Mouse (Mus musculus) neural tube, embryonic 15.5 days (tissue): ENCODE measurements around the gene Zfp169. TPM values are rescaled to one million over a fixed set of nuclear protein-coding genes. Genes with fewer than 3 reads are reported as not detected.

Source experiments
- ATAC-seq: fragments of 200-750 bp; cut with Nextera tagmentation; 2 replicates; pipeline ENCODE4 v1.8.0; 2017; ENCODE audit warnings: mild to moderate bottlenecking, moderate TSS enrichment, moderate library complexity; ENCODE audit not compliant: low FRiP score
- H3K27ac ChIP-seq: fragments of 300-500 bp; sonication (generic); replicated peaks from 2 replicates; pipeline ENCODE4 v1.5.1; 2015; ENCODE audit warnings: mild to moderate bottlenecking, inconsistent platforms
- H3K27me3 ChIP-seq: fragments of 300-500 bp; sonication (generic); replicated peaks from 2 replicates; pipeline ENCODE4 v1.6.1; 2015; ENCODE audit warnings: inconsistent platforms
- H3K36me3 ChIP-seq: fragments of 300-500 bp; sonication (generic); 2 replicates; pipeline ENCODE4 v1.6.1; 2015; ENCODE audit warnings: inconsistent platforms
- H3K4me1 ChIP-seq: fragments of 300-500 bp; sonication (generic); 2 replicates; pipeline ENCODE4 v1.6.1; 2015; ENCODE audit warnings: inconsistent platforms
- H3K4me2 ChIP-seq: fragments of 300-500 bp; sonication (generic); 2 replicates; pipeline ENCODE4 v1.6.1; 2015; ENCODE audit warnings: inconsistent platforms, mild to moderate bottlenecking, moderate library complexity
- H3K4me3 ChIP-seq: fragments of 300-500 bp; sonication (generic); replicated peaks from 2 replicates; pipeline ENCODE4 v1.5.1; 2015; ENCODE audit warnings: mild to moderate bottlenecking, inconsistent platforms
- H3K9ac ChIP-seq: fragments of 300-500 bp; sonication (generic); replicated peaks from 2 replicates; pipeline ENCODE4 v1.6.1; 2015; ENCODE audit warnings: mild to moderate bottlenecking, inconsistent platforms
- H3K9me3 ChIP-seq: fragments of 300-500 bp; sonication (generic); replicated peaks from 2 replicates; pipeline ENCODE4 v1.6.1; 2016; ENCODE audit warnings: inconsistent platforms
- WGBS: fragments of 180-500 bp; shearing (Covaris S2); methylation state at CpG from one replicate; pipeline ENCODE4 v1.1.7; 2015; ENCODE audit warnings: mixed read lengths; 5-methylcytosine and 5-hydroxymethylcytosine counted together
- polyA plus RNA-seq: library from polyadenylated mRNA; unstranded; fragments of >200 nt; fragmentation: Nextera tagmentation; extraction: Ambion mirVana; gene quantifications from 2 replicates; pipeline ENCODE4 v1.2.1, GENCODE M21; 2015

Zfp169 gene
- polyA plus RNA-seq = 4.8 and 4.9 TPM in 2 replicates

DNA sequence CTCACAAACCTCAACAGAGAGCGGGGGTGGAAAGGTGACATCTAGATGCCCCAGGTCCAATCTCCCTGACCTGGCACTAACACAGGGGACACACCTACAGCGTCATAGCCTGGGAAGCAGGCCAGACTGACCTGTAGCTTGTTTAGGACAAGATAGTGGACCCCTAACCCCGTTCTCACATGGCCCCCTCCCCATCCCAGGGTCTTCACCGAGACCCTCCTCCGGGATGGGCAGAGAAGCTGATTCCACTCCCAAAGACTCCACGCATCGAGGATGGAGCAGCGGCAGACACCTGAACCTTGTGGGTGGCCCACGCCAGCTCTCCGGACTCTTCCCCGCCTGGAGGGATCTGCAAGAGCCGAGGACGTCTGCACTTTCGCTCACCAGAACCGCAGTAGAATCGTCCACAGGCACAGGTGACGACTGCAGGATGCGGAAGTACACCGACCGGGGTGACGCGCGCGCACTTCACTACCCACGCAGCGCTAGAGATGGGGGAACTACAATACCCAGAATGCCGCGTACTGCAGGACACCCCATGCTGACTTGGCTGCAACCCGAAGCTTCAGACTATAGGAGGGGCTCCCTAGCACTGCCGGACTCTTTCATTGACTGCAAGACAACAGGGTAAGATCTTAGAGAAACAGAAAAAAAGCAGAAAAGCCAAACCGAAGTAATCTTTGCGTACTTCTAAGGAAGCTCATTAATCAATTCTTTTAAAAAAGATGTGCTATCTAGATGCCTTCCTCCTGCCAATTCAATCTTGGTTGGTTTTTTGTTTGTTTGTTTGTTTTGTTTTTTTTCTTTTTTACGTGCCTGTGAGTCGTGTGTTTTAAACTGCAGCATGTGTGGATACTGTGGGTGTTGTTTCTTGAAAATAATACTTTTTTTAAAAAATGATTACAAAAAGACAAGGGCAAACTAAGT, at the start of gene Zfp169, which contains the start of gene A830005F24Rik:
TSS of gene Zfp169 (minus strand) at position 449 of the 927 bp plus-strand sequence.
TSS of gene A830005F24Rik (plus strand) at position 568 of the 927 bp plus-strand sequence.
- Histone ChIP-seq H3K9me3 (no peaks in the 10 kb centered on the region), H3K4me3 (peak within 1 kb of the TSS; percentile 90), H3K27ac (peak within 1 kb of the TSS; percentile 75), H3K36me3 (no peaks in the 10 kb centered on the region), H3K27me3 (no peaks in the 10 kb centered on the region), H3K4me1 (peaks cover 14% of the 10 kb centered on the region), H3K9ac (peak within 1 kb of the TSS; percentile 84), H3K4me2 (peak within 1 kb of the TSS; percentile 88)
- 1% methylated on average over 34 of the region's 34 CpGs for WGBS
- ATAC-seq = peak; percentile 98

DNA sequence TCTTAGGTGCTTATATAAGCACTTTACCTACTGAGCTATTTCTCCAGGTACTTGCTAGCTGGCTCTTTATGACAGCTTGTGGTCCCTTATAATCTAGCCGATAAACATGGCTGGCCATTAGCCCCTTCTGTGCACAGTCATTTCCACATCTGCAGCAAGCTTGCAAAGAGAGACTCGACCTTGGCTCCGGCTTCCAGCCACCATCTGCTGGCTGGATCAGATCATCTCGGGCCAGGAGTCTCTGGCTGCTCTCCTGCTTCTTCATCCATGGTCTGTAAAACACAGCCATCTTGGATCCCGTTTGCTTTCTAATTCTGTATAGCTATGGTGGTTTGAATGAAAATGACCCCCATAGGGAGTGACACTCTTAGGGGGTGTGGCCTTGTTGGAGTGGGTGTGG, 49.1 kb upstream of the Zfp169 start:
- Histone ChIP-seq H3K4me3 (no peak overlapping the region), H3K36me3 (no peaks in the 10 kb centered on the region), H3K4me2 (no peak overlapping the region), H3K9me3 (no peaks in the 10 kb centered on the region), H3K9ac (no peak overlapping the region), H3K27ac (no peak overlapping the region), H3K4me1 (peaks cover 7% of the 10 kb centered on the region), H3K27me3 (no peaks in the 10 kb centered on the region)
- no peak for ATAC-seq
- WGBS = 84% methylated on average over 5 of the region's 5 CpGs

DNA sequence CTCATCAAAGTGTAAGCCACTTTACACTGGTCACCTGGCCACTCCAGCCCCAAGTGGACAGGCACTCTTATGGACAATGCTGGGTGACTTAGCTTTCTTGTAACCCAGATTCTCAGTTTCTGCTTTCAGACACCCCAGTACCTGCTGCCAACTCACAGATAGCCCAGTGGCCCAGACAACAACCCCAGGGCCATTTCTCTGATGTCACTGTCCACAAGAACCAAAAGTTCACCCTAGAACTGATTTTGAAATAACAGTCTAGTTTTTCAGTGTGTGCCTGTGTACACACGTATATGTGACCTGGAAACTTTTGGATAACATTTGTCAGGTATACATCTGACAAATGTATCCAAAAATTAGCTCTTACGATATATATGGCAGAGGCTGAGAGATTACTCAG, 48.2 kb upstream of the Zfp169 start:
- WGBS = 95% methylated on average over 2 of the region's 2 CpGs
- Histone ChIP-seq H3K36me3 (no peaks in the 10 kb centered on the region), H3K27ac (no peak overlapping the region), H3K4me2 (no peak overlapping the region), H3K9ac (no peak overlapping the region), H3K4me3 (no peak overlapping the region), H3K27me3 (no peaks in the 10 kb centered on the region), H3K9me3 (no peaks in the 10 kb centered on the region), H3K4me1 (peaks cover 6% of the 10 kb centered on the region)
- ATAC-seq = no peak

DNA sequence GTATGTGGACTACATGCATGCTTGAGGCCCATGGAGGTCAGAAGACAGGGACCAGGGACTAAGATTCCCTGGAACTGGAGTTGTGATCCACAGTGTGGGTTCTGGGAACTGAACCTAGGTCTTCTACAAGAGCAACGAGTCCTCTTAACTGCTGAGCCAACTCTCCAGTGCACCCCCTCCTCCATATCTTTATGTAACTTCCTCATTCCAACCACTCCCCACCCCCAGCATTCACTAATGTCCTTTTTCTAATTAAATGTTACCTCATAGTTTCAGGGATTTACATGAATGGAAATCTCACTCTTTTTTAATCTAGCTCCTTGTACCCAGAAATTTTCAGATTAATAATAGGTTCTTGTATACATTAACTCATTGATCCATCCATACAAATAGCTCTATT, 42.7 kb upstream of the Zfp169 start:
- H3K36me3 ChIP-seq = no peaks in the 10 kb centered on the region

DNA sequence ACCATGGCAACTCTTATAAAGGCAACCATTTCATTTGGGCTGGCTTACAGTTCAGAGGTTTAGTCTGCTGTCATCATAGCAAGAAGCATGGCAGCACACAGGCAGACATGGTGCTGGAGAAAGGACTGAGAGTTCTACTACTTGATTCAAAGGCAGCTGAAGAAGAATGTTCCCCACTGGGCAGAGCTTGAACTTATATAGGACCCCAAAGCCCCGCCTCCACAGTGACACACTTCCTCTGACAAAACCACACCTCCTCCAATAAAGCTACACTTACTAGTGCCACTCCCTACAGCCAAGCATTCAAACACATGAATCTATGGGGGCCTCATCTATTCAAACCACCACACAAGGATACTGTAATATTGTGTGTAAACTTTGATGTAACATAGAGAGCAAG, 41.3 kb upstream of the Zfp169 start:
- peaks cover 22% of the 10 kb centered on the region for H3K4me1 ChIP-seq
- no peak overlapping the region for H3K4me3 ChIP-seq
- no peak for ATAC-seq
- H3K36me3 ChIP-seq = no peaks in the 10 kb centered on the region
- no peak overlapping the region for H3K4me2 ChIP-seq
- no peaks in the 10 kb centered on the region for H3K27me3 ChIP-seq
- H3K9me3 ChIP-seq = no peaks in the 10 kb centered on the region
- 92% methylated on average over 1 of the region's 1 CpGs for WGBS
- no peak overlapping the region for H3K9ac ChIP-seq
- H3K27ac ChIP-seq = 0 out of 2 replicates have a peak overlapping the region, but pooled peaks have one; percentile 28

More for the DNA sequence above, 42.7 kb upstream of the Zfp169 start:
- no peaks in the 10 kb centered on the region for H3K9me3 ChIP-seq
- no peak for ATAC-seq
- H3K4me2 ChIP-seq = no peak overlapping the region
- peaks cover 22% of the 10 kb centered on the region for H3K4me1 ChIP-seq
- no peak overlapping the region for H3K4me3 ChIP-seq
- H3K9ac ChIP-seq = no peak overlapping the region
- no peaks in the 10 kb centered on the region for H3K27me3 ChIP-seq
- no peak overlapping the region for H3K27ac ChIP-seq
- WGBS = 96% methylated on average over 1 of the region's 1 CpGs

DNA sequence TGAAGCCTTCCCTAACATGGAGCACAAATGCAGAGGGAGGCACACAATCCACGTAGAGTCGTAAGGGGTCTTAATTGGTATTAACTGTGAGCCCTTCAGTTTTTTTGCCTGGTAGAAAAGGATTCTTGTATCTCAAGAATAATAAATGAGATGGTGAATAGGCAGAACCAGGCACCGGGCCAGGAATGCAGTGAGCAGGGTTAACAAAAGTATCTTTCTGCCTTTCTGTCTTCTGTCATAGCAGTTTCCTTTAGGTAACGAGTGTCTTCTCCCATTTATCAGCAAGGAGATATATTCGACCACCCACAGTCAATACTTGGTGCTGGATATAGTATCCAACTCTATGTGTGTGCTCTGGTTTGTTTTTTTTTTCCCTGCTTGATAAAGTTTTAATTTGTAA, 40.3 kb upstream of the Zfp169 start:
- Histone ChIP-seq H3K4me2 (no peak overlapping the region), H3K27ac (peak overlapping the region; percentile 79)
- 40% methylated on average over 5 of the region's 5 CpGs for WGBS

DNA sequence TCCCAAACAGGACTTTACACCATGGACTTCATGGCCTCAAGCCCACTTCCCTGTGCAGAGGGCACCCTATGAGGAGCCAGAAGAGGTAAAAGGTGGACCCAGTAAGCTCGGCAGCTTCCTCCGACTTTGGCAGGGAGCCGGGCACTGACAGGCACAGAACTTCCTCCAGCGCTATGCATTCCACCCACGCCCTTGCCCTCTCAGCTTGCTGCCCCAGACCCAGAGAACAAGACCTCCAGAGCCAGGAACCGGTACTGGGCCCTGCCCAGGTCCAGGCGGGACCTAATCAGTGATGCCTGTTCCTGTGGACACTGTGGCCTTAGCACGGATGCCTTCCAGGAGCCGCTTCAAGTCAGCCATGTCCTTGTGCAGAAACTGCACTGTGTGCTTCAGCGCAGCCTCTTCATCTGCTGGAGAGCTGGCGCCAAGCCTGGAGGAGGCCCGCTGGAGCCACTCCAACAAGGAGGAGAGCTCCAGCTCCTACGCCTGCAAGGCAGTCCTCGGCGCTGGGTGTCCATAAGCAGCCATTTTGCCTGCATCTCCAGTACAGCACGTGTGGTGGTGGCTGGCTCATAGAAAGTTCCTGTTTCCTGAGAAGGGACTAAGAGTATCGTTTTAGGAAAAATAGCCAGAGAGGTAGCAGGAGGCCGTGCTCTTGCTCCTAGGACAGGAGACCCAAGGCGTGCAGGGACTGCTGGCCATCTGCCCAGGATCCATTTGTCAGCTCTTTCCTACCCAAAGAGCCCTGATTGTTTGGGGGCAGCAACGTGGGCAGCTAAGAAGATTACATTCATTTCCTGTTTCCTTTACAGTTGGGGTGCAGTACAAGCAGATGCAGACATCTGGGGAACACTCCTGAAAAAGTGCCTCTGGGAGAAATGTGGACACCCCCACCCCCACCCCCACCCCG, 39.2 kb upstream of the Zfp169 start:
- H3K9me3 ChIP-seq = no peaks in the 10 kb centered on the region
- H3K27ac ChIP-seq = peak overlapping the region; percentile 79
- WGBS = 62% methylated on average over 21 of the region's 21 CpGs
- H3K27me3 ChIP-seq = no peaks in the 10 kb centered on the region
- peak overlapping the region; percentile 44 for H3K4me2 ChIP-seq
- no peaks in the 10 kb centered on the region for H3K36me3 ChIP-seq
- ATAC-seq = peak; percentile 77
- no peak overlapping the region for H3K9ac ChIP-seq
- peaks cover 22% of the 10 kb centered on the region for H3K4me1 ChIP-seq
- H3K4me3 ChIP-seq = no peak overlapping the region

More for the DNA sequence above, 40.3 kb upstream of the Zfp169 start:
- no peaks in the 10 kb centered on the region for H3K9me3 ChIP-seq
- H3K36me3 ChIP-seq = no peaks in the 10 kb centered on the region
- ATAC-seq = no peak
- no peak overlapping the region for H3K4me3 ChIP-seq
- H3K9ac ChIP-seq = no peak overlapping the region
- no peaks in the 10 kb centered on the region for H3K27me3 ChIP-seq
- H3K4me1 ChIP-seq = peaks cover 22% of the 10 kb centered on the region

DNA sequence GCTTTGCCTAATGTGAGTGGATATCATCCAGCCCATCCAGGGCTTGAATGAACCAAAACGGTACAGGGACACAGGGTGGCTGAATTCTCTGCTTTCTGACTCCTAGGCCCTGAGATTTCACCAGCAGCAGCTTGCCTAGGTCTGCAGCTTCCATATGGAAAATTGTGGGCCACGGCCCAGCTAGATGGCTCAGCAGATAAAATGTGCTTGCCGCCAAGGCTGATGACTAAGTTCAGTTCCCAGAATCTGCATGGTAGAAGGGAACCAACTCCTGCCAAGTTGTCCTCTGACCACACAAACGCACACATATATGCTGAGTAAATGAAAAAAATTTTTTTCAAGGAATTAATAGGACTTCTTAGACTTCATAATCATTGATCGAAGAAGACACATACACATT, 35.0 kb upstream of the Zfp169 start:
- 92% methylated on average over 5 of the region's 5 CpGs for WGBS
- ATAC-seq = no peak
- H3K27ac ChIP-seq = no peak overlapping the region

DNA sequence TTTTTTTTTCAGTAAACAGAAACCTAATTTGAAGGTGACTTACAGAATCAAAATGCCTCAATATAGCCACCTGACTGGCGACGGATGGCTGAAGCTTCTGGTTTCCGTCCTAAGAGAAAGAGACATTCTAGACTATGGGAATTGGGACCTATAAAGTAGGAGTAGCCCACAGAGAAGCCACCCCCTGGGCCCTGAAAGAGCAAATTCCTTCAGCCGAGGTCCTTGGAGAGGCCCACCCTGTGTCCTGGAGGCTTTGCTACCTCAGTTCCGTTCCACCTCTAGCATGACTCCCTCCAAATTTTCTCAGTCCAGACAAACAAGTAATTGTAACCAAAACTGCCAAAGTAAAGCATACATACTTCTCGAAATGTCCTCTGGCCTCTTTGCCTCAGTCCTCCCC, 34.4 kb upstream of the Zfp169 start:
- Histone ChIP-seq H3K27me3 (no peaks in the 10 kb centered on the region), H3K27ac (no peak overlapping the region), H3K9me3 (no peaks in the 10 kb centered on the region), H3K4me3 (no peak overlapping the region), H3K4me2 (no peak overlapping the region), H3K36me3 (no peaks in the 10 kb centered on the region), H3K4me1 (peaks cover 30% of the 10 kb centered on the region), H3K9ac (no peak overlapping the region)
- WGBS = 90% methylated on average over 6 of the region's 6 CpGs
- ATAC-seq = no peak

More for the DNA sequence above, 35.0 kb upstream of the Zfp169 start:
- no peaks in the 10 kb centered on the region for H3K9me3 ChIP-seq
- no peak overlapping the region for H3K9ac ChIP-seq
- peaks cover 37% of the 10 kb centered on the region for H3K4me1 ChIP-seq
- no peaks in the 10 kb centered on the region for H3K27me3 ChIP-seq
- no peak overlapping the region for H3K4me3 ChIP-seq
- H3K4me2 ChIP-seq = no peak overlapping the region
- H3K36me3 ChIP-seq = no peaks in the 10 kb centered on the region

DNA sequence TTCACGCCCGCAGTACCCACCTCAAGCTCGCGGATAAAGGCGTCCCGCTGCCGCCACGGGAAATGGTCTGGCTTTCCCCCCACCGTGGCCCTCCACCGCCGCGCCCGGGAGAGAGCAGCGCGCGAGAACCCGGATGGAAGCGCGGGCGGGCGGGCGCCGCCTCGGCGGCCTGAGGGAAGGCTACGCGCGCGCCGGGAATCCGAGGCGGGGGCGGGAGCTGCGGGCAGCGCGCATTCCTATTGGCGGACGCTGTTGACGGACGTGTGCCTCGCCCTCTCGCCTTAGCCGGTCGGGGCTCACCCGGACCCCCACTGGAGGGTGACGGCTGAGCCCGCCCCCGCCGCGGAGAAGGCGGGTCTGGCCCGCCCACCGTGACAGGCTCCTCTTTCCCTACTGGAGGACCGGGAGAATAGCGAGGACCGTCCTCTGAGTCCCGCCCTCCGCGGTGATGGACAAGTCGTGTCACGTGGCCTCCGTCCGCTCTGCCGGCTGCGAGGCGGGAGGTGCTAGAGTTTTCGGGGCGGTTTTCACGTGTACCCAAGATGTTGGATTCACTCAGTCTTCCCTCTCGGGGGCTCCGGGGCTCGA, 33.2 kb upstream of the Zfp169 start:
- peak; percentile 97 for ATAC-seq
- H3K9me3 ChIP-seq = no peaks in the 10 kb centered on the region
- peak overlapping the region; percentile 94 for H3K4me3 ChIP-seq
- WGBS = under 1% methylated on average over 65 of the region's 72 CpGs
- peak overlapping the region; percentile 68 for H3K4me2 ChIP-seq
- H3K4me1 ChIP-seq = peaks cover 27% of the 10 kb centered on the region
- peak overlapping the region; percentile 100 for H3K27ac ChIP-seq
- H3K27me3 ChIP-seq = no peaks in the 10 kb centered on the region
- no peaks in the 10 kb centered on the region for H3K36me3 ChIP-seq
- H3K9ac ChIP-seq = peak overlapping the region; percentile 99
